Mouse (Mus musculus) layer of hippocampus, adult 9-10 months (tissue): ENCODE results near the gene Hes7.

ENCODE experiments used
- DNase-seq: peaks from one replicate; pipeline ENCODE4 v3.0.0; 2022; ENCODE audit warnings: low spot score

The Hes7 gene

DNA sequence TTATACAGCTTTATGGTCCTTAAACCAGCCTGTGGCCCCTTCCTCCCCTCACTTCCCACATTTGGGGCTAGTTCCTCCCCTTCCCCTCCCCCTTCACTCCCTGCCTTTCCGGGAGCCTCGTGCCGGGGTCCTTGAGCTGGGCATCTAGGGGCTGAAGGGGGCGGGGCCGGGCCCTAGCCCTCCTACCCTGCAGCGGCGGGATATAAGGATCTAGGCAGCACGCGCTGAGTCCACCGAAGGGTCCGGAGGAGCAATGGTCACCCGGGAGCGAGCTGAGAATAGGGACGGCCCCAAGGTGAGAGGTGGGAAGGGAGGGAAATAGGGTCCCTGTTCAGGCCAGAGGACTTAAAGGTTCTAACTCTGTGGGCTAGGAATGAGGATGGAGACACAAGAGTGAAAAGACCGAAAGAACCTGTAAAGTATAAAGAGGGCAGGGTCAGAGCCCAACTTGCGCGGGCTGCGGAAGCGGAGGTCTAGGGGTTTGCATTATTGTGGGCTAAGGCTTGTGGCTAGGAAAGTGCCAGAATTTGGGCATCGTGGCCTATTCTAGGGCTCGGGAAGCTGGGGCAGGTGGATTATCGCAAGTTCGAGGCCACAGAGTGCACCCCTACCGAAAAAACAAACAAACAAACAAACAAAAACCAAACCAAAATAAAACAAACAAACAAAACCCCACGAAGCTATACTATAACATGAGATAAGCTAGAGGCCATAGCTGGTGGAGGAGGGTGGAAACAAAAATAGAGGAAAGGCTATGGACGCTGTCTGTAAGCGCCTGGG, at the start of gene Hes7:
Hes7 (plus strand) TSS at position 184 of the 780 bp plus-strand sequence.
- DNase-seq: no peak

DNA sequence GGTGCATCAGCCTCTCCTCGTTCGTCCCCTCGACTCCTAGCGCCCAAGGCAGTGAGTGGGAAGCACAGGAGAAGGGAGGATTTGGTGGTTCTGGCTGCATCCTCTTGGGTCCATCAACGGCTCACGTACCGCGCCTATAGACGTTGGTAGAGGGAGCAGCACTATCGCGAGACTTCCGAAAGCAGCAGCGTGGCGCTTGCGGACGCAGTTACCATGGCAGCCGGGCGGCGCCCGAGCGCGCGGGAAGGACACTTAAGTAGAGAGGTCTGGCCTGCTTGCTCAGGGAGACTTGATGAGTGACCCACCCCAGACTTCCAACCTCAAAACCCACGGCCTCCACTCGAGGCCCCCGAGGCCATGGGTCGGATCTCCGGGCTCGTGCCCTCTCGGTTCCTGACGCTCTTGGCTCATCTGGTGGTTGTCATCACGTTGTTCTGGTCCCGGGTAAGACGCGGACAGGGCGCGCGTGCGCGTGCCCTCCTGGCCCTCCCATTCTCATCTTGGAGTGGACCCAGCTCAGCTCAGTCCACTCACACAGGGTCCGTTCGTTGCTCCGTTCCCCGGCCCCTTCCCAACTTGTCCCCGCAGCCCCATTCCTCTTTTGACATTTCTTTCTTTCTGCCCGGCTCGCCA, 49.5 kb upstream of the Hes7 start, which contains the start of gene Tmem107:
Tmem107 (plus strand) TSS at position 217 of the 633 bp plus-strand sequence.
- peak; percentile 89 for DNase-seq

DNA sequence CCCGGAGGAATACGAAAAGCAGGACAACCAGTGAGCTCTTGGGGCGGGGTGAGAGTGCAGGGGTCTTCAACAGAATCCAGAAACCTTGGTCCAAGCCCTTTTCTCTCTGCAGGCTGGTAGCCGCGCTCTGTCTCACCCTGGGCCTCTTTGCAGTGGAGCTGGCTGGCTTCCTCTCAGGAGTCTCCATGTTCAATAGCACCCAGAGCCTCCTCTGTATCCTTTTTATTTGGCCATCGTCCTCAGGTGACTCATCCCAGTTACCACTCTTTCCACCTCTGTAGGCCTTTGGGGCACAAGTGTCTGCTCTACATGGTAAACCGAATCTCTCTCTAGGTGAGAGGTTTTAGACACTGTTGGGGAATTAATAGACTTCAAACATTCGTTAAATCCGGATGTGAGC, 48.9 kb upstream of the Hes7 start:
- no peak for DNase-seq

DNA sequence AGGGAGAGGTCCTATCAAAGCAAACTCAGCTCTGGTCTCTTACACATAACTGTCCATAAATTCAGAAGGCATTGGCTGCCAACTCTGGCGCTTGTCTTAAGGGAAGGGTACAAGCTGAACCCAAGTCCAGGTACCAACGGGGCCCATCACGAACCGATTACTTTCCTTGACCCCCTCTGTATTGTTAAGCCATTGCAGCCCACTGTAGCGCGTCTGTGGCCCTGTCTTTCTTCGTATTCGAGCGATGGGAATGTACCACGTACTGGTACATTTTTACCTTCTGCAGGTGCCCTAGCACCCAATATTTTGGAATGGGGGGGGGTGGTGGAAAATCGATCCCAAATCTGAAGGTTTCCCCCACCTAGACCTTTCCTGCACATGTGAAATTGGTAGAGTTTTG, 48.0 kb upstream of the Hes7 start:
- DNase-seq: no peak

DNA sequence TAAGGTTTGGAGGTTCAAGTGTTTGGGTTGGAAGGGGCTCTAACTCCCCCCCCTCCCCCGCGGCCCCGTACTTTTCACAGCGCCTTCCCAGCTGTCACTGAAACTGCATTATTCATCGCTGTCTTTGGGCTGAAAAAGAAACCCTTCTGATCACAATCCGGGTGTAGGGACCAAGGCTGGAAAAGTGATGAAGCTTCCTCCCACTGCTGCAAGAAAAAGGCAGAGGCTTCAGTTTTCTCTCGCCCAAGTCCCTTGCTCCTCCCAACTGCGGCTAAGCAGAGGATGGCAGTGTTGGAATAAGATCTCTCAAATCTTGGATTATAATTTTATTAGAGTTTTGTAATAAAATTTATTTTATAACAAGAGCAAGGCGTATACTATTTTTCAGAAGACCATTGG, 47.5 kb upstream of the Hes7 start:
- no peak for DNase-seq

DNA sequence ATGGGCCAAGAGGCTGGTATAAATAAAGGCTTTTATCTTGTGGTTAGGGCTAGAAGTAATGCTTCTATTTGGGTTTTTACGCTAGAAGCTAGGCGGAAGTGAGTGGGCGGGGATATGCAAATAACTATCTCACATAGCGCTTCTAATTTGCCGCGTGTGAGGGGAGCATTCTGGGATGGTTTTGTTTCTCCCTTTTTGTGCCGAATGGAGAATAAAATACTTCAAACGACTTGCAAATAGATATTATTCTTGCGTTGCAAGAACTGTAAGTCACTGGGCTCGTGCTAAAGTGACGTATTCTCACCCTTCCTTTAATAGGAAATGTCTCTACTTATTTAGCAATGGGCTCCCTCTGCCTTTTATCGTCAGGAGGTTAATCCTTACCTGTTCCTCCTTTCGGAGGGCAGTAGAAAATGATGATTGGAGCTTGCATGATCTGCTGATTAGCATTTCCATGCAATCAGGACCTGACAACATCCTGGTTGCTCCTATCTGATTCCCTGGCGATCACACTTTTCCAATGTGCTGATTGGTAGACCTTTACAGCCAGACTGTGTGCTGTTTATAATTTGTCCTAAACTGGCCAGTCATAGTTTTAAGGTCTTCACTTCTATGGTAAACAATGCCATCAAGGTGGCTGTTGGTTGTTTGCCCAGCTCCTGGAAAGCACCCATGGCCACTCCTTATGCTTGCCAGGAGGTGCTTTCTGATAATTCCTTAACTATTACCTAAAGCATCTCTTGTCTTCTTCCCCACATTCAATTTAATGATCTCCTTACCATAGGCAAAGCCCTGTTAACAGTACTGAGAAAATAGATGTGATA, 46.9 kb upstream of the Hes7 start:
- DNase-seq: peak; percentile 93

DNA sequence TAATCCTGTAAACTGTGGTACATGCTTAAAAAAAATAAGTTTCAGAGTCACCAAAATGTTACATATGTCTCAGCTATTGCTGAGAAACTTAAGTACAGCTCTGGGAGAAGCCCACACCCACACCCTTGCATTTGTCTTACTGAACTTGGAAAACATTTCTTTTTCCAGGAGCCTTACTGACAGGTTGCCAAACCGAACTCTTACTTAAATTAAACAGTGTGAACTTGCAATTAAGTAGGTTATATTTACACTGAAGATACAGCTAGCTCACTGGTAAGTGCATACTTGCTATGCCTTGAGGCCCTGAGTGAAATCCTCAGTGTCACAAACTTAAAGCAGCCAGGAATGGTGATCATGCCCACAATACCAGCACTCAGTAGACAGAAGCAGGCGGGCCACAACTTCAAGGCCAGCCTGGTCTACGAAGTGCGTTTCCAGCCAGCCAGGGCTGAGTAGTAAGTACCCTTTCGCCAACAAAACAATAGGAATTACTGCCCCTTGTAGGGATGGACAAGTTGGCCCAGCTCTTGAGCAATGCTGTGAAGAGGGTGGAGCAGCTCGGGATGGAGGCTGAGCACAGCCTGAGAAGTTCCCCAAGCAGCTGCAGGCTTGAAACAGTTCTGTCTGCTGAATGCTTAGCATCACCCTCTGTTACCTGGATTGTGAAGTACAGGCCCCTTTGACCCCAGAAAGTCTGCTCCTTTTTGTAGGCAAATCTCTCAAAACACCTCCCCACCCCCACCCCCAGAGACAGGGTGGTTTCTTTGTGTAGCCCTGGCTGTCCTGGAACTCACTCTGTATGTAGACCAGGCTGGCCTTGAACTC, 46.0 kb upstream of the Hes7 start:
- no peak for DNase-seq

DNA sequence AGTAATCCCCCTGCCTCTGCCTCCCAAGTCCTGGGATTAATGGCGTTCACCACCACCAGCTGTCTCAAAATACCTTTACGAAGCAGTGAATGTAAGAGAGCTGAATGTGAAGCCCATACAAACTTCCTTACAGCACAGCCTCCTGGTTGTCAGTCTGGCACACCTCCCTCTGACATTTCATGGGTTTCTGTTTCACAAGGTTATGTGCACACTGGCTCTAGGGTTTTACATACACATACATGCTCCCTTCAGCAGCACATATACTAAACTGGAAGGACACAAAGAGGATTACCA, 45.5 kb upstream of the Hes7 start:
- DNase-seq: no peak

DNA sequence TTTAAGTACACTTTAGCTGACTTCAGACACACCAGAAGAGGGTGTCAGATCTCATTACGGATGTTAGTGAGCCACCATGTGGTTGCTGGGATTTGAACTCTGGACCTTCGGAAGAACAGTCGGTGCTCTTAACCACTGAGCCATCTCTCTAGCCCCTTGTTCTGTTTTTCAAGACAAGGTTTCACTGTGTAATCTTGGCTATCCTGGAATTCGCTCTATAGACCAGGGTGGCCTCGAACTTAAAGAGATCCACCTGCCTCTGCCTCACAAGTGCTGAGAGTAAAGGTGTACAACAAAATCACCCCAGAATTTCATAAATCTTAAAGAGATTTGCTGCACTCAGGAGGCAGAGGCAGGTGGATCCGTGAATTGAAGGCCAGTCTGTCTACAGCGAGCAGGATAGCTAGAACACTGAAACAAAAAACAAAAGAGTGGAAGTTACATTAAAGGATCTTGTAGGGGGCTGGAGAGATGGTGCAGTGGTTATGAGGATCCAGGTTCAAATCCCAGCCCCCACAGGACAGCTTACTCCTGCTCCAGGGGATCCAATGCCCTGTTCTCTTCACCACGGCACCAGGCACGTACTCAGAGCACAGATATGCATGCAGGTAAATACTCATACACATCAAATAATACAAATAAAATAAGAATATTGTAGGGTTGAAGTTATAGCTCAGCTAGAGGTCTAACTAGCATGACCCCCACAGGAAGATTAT, 44.3 kb upstream of the Hes7 start:
- no peak for DNase-seq

DNA sequence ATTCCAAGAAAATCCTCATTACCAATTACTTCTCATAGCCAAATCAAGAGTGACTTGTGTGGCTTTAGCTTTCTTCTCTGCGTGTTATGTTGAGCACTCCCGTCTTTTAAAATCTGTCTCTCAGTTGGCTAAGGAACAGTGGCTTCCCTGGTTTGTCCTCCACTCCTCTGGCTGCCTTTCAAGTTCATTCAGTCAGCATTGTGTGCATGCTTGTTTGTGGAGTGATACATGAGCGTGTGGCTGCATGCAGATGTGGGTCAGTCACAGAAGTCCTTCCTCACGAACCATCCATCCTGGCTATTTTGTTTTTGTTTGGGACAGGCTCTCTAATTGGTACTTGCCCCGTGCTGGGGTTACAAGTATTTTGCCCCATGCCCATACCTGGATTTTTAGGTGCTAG, 43.6 kb upstream of the Hes7 start:
- DNase-seq: no peak

DNA sequence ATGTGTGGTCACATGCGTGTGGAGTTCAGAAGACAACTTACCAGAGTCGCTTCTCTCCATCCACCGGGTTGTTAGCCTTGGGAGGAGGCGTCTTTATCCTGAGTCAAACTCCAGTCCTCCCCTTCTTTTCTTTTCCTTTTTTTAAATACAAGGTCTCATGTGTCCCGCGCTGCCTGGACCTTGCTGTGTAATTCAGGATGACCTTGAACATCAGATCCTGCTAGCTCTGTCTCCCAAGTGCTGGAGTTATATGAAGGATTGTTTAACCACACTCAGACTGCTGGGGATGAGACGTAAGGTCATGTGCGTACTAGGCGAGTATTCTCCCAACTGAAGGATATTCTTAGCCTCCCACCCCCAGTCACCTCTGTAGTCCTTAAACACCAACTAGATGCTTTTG, 42.9 kb upstream of the Hes7 start:
- no peak for DNase-seq

DNA sequence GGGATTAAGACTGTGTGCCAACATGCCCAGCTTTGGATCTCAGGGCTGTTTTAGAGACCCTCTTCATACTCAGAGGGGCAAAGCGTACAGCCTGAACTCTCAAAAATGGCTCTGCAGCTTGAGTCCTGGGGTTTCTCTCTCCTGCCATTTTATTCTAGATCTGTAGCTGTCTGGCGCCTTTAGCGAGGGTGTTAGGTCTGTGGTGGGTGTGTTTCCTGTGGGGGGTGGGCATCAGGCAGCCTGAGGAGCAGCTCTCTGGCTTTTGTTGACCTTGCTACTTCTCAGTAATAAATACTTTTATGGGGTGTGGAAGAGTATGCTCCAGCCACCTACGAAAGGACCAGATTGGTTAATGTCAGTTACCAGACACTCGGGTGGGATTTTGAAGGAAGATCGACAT, 42.2 kb upstream of the Hes7 start:
- DNase-seq: no peak

DNA sequence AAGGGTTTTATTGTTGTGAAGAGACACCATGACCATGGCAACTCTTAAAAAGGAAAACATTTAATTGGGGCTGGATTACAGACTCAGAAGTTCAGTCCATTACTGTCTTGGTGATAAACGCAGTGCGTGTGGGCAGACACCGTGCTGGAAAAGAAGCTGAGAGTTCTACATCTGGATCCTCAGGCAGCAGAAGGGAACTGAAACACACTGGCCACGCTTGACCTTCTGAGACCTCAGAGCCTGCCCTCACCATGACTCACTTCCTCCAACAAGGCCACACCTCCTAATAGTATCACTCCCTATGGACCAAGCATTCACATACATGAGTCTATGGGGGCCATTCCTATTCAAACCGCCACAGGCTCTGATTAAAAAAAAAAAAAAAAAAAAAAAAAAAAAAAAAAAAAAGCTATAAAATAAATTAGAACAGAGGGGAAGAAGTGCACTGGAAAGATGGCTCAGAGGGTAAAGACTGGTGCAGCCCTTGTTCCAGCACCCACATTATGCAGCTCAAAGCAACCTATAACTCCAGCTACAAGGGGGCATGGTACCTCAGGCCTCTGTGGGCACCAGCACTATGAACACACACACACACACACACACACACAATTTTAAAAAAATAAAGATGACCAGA, 41.3 kb upstream of the Hes7 start:
- DNase-seq: no peak

DNA sequence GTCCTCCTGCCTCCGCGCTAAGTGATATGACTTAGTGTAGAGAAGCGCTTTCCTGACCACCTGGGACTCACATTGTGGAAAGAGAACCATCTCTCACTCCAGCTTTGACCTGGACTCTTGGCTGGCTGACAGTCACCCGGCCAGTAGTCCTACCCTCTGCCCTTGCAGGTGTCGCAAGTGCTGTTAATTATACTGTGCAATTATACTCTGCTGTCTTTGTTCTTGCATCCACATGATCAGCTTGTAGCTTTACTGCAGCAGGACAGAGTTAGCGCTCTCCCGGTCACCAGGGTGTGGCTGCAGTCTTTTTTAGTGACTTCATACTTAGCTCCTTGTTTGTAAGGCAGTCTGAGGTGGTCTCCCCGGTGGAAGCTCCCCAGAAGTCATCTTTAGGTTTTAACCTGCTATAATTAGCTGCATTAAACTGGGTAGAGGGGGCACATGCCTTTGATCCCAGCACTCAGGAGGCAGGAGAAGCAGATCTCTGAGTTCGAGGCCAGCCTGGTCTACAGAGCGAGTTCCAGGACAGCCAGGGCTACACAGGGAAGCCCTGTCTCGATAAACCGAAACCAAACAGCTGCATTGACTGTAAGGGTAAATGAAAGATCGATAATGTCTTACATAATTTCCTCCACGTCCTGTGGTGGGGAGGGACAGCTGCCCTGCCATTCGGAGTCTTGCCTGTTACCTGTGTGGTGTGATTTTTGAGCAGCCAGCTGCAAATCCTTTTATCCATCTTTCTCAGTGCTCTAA, 39.9 kb upstream of the Hes7 start:
- DNase-seq: no peak

DNA sequence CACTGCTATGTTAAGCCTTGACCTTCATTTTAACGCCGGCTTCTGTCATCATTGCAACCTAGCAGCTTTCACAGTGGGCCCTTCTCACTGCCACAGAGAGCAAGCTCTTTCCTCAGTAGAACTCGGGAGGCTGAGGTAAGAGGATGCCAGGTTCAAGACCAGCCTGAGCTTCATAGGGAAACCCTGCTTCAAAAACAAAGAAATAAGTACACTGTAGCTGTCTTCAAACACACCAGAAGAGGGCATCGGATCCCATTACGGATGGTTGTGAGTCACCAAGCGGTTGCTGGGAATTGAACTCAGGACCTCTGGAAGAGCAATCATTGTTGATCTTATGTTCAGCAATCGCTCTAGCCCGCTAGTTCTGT, 39.4 kb upstream of the Hes7 start:
- DNase-seq: no peak

DNA sequence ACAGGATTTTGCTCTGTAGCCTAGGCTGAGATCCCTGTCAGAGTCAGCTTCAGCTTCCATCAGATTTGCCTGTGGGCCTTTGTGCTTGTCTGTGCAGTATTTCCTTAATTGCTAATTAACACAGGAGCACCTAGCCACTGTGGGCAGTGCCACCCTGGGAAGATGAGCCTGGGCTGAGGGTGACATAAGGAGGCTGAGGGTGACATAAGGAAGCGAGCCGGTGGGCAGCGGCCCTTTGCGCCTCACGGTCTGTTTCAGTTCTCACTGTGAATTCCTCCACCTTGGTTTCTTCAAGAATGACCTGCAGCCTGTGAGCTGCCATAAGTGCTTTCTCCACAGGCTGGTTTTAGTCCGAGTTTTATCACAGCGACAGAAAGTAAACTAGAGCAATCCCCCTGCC, 38.6 kb upstream of the Hes7 start:
- DNase-seq: no peak

DNA sequence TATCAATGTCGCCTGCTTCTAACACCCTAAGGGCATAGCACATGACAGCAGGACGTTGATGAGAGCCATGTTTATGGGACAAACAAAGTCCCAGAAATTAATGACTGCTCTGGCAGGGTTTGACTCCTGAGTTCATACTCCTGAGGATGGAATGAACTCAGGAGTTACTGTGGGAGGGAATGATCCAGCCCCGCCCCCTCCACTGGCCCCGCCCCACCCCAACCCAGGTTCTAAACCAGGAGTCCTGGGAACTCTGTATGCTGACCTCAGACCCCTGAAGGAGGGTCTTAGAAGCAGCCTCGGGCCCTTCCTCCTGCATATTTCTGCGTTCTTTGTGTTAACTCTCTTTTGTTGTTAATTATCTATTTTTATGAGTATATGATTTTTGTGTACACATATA, 34.6 kb upstream of the Hes7 start:
- DNase-seq: no peak

DNA sequence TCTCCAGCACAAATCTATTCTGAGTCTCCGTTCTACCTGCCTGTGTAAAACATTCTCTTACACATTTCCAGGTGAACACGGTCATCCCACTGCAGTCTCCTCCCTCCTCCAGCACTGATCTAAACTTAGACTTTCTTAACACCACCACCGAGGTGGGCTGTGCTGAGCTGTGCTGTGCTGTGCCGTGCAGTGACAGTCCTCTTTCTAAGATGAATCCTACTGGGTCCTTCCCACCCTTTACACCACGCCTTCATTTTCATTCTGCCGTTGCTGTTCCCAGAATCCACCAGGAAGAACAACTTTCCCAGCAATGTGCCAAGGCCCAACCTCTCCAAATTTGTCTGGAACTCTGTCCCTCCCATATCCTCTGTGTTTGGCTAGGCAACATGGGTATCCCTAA, 33.8 kb upstream of the Hes7 start:
- DNase-seq: no peak

DNA sequence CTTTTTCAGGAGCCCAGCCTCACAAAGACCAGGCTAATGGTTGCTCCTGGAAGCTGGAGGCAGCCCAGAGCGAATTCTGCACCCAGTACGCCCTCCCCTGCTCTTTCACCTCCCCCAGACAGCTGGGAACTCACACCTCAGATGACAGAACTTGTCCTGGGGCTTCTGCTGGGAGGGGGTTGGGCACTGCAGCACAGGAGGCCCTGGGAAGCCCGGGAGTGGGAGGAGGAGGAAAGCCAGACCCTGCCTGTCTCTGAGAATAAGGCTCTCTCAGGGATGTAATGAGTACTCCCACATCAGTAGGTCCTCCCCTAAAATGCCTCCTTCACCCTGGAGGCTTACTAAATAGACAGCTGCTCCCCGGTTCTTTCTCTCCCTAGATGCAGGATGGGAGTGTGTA, 33.1 kb upstream of the Hes7 start:
- no peak for DNase-seq

DNA sequence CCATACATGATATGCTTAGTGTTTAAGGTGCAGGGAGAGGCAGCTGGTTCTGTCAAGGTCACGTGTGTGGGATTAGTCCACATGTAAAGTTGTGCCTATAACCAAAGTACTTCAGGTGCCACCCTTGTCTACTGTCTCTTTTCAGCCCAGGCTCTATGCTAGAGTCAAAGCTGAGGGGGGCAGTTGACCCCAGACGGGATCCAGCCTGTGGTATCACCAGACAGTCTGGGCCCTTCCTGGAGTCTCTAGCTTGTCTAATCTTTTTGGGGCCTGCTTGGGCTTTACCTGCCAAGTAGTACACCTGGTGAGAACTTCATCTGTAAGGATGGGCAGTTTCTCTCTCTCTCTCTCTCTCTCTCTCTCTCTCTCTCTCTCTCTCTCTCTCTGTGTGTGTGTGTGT, 32.6 kb upstream of the Hes7 start:
- no peak for DNase-seq
